Mouse (Mus musculus): ENCODE results near the gene Fermt2.

DNA sequence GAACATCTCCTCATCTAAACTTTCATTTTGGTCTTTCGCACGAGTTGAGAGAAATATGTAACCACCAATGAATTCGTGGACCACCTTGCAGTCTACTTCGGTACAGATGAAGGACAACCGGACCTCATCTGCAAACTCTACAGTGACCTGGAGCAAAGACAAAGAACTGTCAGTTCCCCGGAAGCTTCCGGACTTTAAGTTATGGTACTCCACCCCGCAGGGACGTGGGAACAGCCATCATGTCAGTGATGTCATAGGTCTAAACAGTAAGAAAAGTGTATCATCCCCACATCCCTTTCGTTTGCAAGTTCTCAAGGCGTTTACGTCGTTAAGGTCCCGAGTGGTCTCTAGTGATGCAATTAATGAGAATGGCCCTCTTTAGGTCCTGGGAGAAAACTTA, 70.0 kb downstream of the Fermt2 start:
- TF ChIP-seq CTCF (IDR thresholded peaks at IDR 0.05; ENCODE audit: low read depth, low read length) (no peak), EP300 (IDR thresholded peaks at IDR 0.05; ENCODE audit: insufficient read depth, low read depth, low read length) (no peak), POLR2A (IDR thresholded peaks at IDR 0.05; ENCODE audit: insufficient read depth, low read length) (no peak)

All from ES-Bruce4 (cell line).